Mouse (Mus musculus) myocyte (in vitro differentiated cells): ENCODE data around the gene Stxbp3.

Source experiments
- MAX ChIP-seq: IDR thresholded peaks from one replicate; pipeline ENCODE4 v1.6.1; 2011; ENCODE audit warnings: low read depth, mild to moderate bottlenecking, control low read depth
- MYOD1 ChIP-seq, 3 experiments: IDR thresholded peaks; one replicate each; pipeline ENCODE4 v1.6.1; 2011; ENCODE audit warnings: control low read depth in 2 of 3, low read depth in 2 of 3, mild to moderate bottlenecking in 2 of 3, moderate library complexity in 1 of 3; ENCODE audit not compliant: insufficient read length in 2 of 3, control insufficient read depth in 1 of 3
- MYOG ChIP-seq, 3 experiments: IDR thresholded peaks; one replicate each; pipeline ENCODE4 v1.6.1; 2011; ENCODE audit warnings: control low read depth in 2 of 3, low read depth in 2 of 3, mild to moderate bottlenecking in 2 of 3; ENCODE audit not compliant: insufficient read length in 2 of 3, control insufficient read depth in 1 of 3, insufficient read depth in 1 of 3
- POLR2A ChIP-seq: IDR thresholded peaks from one replicate; pipeline ENCODE4 v1.6.1; 2011; ENCODE audit warnings: low read depth, mild to moderate bottlenecking, control low read depth, moderate library complexity; ENCODE audit not compliant: insufficient read length
- POLR2AphosphoS2 ChIP-seq: IDR thresholded peaks from one replicate; pipeline ENCODE4 v1.6.1; 2011; ENCODE audit warnings: low read depth, control low read depth; ENCODE audit not compliant: insufficient read length
- TCF12 ChIP-seq: IDR thresholded peaks from one replicate; pipeline ENCODE4 v1.6.1; 2011; ENCODE audit warnings: mild to moderate bottlenecking, control low read depth; ENCODE audit not compliant: poor library complexity, insufficient read depth, severe bottlenecking
- TCF3 ChIP-seq: IDR thresholded peaks from one replicate; pipeline ENCODE4 v1.6.1; 2011; ENCODE audit warnings: low read depth, control low read depth; ENCODE audit not compliant: insufficient read length
- USF1 ChIP-seq: IDR thresholded peaks from one replicate; pipeline ENCODE4 v1.6.1; 2011; ENCODE audit warnings: low read depth, mild to moderate bottlenecking, control low read depth, moderate library complexity

DNA sequence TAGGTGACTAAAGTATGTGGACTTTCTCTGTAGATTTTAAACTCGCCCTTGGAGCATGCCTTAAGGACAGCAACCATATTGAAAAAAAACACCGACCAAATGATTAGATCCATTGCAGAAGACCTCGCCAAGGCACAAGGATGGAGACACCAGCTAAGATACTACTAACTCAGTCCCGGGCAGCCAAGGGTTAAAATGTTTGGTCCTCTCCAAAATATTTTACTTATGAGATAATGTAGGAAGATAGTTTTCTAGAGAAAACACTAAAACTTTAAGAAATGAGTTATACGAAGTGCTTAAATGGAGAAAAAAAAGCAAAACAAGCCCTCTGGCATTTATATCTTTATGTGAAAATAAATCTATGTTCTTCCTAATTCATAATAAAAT is 58.4 kb downstream of the Stxbp3 start:
- TF ChIP-seq MYOD1 (IDR thresholded peaks at IDR 0.05; ENCODE audit: control insufficient read depth in 1 of 3, insufficient read length in 2 of 3, low read depth in 2 of 3) (no peak), POLR2A (no peak), MYOG (IDR thresholded peaks at IDR 0.05; ENCODE audit: control insufficient read depth in 1 of 3, insufficient read depth in 1 of 3, insufficient read length in 2 of 3, low read depth in 2 of 3) (no peak), TCF12 (no peak), MAX (no peak), TCF3 (no peak), USF1 (no peak), POLR2AphosphoS2 (no peak)
